Mouse (Mus musculus) gastrocnemius, postnatal 36 days (tissue): ENCODE measurements around the gene Cyp2w1. TPM values are rescaled to one million over a fixed set of nuclear protein-coding genes. Genes with fewer than 3 reads are reported as not detected.

Experiments
- DNase-seq, 2 experiments: peaks; one replicate each; pipeline ENCODE4 v3.0.0; 2022
- intact Hi-C: fragments of 180-260 bp; cut with DNase I; formaldehyde crosslinking; loops from one replicate; pipeline ENCODE4 v1.15.1; 2025
- microRNA-seq, 2 experiments: library from miRNA; unstranded; fragments of <30 nt; microRNA quantifications; one replicate each; pipeline ENCODE4 v1.2.0; 2021
- total RNA-seq, 2 experiments: library from RNA; stranded (reverse); gene quantifications; 2 replicates each; pipeline ENCODE4 v1.2.3; 2021

The Cyp2w1 gene
- total RNA-seq, 2 experiments from 2014 or later: not detected

GRCm38 (mm10) chr5:139397359-139397916 lies 45.0 kb downstream of the Cyp2w1 start:
- intact Hi-C loops: loop anchor here (2.0 kb wide), 1 partner anchor 33 kb away; no protein-coding TSS in a partner anchor
- no peak for DNase-seq

GRCm38 (mm10) chr5:139397959-139398753 lies 45.7 kb downstream of the Cyp2w1 start:
- peak; percentile 94 for DNase-seq
- intact Hi-C loops: loop anchor here (2.0 kb wide), 1 partner anchor 33 kb away; no protein-coding TSS in a partner anchor

DNA sequence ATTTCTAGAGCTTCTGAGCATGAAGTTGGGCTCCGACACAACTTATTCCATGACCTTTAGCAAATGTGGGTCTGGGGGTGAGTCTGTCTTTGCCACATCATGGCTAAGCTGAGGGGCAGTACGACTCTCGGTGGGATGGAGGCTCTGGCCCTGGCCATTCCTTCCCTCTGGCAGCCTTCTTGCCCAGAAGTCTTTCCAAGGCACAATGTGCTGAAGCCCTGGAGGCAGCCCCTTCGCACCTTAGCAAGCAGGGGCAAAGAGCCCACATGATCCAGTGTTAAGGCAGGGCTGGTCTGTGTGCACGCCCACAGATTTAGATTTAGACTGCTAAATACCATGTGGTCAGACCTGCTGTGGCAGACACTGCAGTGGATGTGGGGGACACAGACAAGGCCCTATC lies 46.4 kb downstream of the Cyp2w1 start:
- intact Hi-C loops: no loop called here
- no peak for DNase-seq

DNA sequence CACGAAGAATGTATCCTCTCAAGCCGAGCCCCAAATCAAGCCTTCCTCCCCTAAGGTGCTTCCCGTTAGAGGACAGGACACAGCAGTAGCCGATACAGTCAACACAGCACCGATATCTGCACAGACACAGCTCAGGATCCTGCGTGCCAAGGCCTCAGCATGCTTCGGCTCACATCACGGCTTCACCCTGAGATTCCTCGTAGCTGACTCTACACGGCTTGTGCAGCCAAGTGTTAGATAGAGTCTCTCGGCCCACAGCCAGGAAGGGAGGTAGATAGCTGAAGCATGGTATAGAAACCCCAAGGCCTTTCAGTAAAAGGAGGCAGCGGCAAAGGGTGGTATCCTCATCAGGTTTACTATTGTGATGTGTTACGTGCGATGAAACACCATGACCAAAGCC lies 47.6 kb downstream of the Cyp2w1 start:
- DNase-seq: no peak
- intact Hi-C loops: no loop called here

- intact Hi-C loops: no loop called here
- no peak for DNase-seq
These were observed 49.7 kb downstream of the Cyp2w1 start for GRCm38 (mm10) chr5:139402106-139402505.

- intact Hi-C loops: no loop called here
- no peak for DNase-seq
These were observed 51.4 kb downstream of the Cyp2w1 start for GRCm38 (mm10) chr5:139403692-139404260.

DNA sequence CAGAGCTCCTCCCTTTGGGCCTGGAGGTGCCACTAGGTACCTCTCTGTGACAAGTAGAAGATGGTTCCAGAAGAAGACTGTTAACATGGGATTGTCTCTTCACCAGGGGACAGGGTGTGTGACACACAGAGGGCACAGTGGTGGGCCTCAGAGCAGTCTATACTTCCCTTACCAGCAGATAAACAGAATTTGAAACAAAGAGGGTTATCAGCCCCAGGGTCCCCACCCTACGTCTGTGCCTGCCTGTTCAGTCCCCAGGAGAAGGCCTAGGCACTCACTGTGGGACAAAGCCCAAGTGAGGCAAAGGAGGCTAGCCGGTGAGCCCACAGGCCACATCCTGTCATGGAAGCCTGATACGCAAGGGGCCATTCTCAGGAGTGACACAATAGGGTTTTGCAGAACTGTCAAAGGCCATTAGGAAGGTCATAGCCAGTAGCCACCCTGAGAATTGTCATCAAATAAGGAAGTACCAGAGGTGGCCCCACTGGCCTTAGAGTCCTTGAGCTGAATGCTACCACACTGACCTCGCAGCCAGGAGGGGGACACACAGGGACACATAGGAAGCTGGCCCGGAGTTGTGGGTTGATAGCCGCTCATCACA lies 52.5 kb downstream of the Cyp2w1 start, which contains the start of gene C130050O18Rik:
Gene C130050O18Rik (plus strand): TSS at position 480 of the 601 bp plus-strand sequence.
- intact Hi-C loops: loop anchor here (5.0 kb wide), 1 partner anchor 77 kb away; the partner anchor contains the start of gene Zfand2a
- no peak for DNase-seq

- intact Hi-C loops: loop anchor here (5.0 kb wide), 1 partner anchor 77 kb away; the partner anchor contains the start of gene Zfand2a
- no peak for DNase-seq
These were observed 53.1 kb downstream of the Cyp2w1 start for GRCm38 (mm10) chr5:139405478-139405877.

- intact Hi-C loops: loop anchor here (5.0 kb wide), 1 partner anchor 76 kb away; the partner anchor contains the start of gene Zfand2a
- no peak for DNase-seq
These were observed 53.5 kb downstream of the Cyp2w1 start for GRCm38 (mm10) chr5:139405953-139406352.

Small RNAs within 50 kb of the gene (microRNA-seq; reads per million reads assigned to microRNA genes)
- gene Mir339: 120 to 159 reads per million in 2 experiments

Other genes starting within 250 kb of the Cyp2w1 start
- gene Prkar1b, start 202.6 kb upstream of the Cyp2w1 start, total RNA-seq: 1 to 10 TPM; 1.2 to 1.5 TPM
- 10 to 100 TPM; 13.5 to 14.4 TPM for gene Dnaaf5, start 202.4 kb upstream of the Cyp2w1 start, total RNA-seq
- gene Sun1, start 152.0 kb upstream of the Cyp2w1 start, total RNA-seq: 10 to 100 TPM; 32.6 to 37.6 TPM
- 10 to 100 TPM; 28.3 to 29.4 TPM for gene Get4, start 100.3 kb upstream of the Cyp2w1 start, total RNA-seq
- 1 to 10 TPM; 1.6 to 1.7 TPM for gene Adap1, start 27.0 kb upstream of the Cyp2w1 start, total RNA-seq
- 10 to 100 TPM; 52.8 to 68.3 TPM for gene Cox19, start 1.2 kb upstream of the Cyp2w1 start, total RNA-seq
- 10 to 100 TPM; 25.3 to 30.4 TPM for gene Gpr146, start 25.1 kb downstream of the Cyp2w1 start, total RNA-seq
- under 1 TPM; 0.13 to 0.35 TPM for gene C130050O18Rik, start 52.7 kb downstream of the Cyp2w1 start, total RNA-seq
- gene Gper1, start 70.5 kb downstream of the Cyp2w1 start, total RNA-seq: 1 to 10 TPM; 1.1 to 1.2 TPM
- gene 3110082I17Rik, start 107.9 kb downstream of the Cyp2w1 start, total RNA-seq: 1 to 10 TPM; 6.1 to 9.2 TPM
- gene Zfand2a, start 131.9 kb downstream of the Cyp2w1 start, total RNA-seq: 1 to 10 TPM; 6.9 to 7.6 TPM
- not detected for gene Uncx, start 190.9 kb downstream of the Cyp2w1 start, total RNA-seq